Mouse (Mus musculus): ENCODE results near the gene Zfp949. TPM values are rescaled to one million over a fixed set of nuclear protein-coding genes. Genes with fewer than 3 reads are reported as not detected.

Gene Zfp949
- polyA plus RNA-seq, 1 experiment = 6.3 TPM

DNA sequence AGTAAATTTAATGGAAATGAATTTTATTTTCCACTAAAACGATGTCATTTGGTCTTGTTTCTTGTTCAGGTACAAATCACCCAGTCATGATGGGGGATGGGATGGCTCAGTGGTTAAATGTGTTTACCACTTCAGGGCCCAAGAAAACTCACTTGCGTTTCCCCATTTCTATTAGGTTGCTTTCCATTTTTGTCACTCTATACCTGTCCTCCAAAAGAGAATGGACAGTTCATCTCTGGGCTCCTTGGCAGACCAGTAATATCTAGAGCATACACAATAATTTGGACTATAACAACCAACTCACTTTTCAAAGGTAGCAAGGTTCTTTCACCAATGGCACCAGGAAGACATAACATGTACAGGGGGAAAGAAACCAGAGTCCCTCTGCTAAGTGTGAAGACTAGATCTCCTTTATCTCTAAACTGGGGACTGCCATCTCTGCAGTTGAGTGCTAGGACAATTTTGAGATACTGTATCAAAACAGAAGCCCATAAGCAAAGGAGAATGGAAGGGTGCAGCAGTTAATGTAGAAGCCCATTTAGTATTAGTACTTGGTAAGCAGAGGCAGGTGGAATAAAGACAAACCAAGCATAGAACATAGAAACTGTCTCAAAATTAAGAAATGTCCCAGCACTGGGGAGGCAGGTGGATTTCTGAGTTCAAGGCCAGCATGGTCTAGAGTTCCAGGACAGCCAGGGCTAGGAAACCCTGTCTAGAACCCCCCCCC lies 27.5 kb upstream of the Zfp949 start:
- Histone ChIP-seq H3K27me3 (ENCODE audit: control insufficient read depth, insufficient read depth, low read length) (no peaks in the 10 kb centered on the region), H3K4me3 (ENCODE audit: control insufficient read depth, insufficient read depth, low read length) (no peak overlapping the region)
- 68% methylated on average over 2 of the region's 2 CpGs for WGBS

DNA sequence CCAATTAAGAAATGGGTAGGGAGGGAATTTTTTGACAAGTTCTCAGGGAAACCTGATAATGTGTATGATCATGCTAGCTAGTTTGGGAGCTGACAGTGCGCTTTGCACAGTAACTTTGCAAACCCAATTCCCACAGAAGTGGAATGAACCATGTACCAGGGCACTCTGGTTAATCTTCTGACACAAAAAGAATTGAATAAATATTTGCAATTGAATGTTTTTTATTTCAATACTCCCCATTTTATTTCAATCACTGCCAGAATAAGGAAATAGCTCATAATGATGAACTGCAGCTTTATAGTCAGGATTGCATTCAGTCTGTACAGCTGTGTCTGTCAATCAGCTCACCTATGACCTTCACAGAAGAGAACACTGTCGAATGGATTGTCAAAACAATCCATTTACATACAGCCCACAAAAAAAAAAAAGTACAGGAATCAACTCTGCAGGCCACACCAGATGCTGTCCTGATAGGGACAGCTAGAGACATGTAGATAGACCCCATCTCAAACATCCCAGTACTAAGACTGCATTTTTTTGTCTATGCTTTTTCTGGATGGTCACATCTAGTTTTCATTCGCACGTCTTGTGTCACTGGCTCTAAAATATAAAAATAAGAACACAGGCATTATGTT lies 26.9 kb upstream of the Zfp949 start:
- DNase-seq = no peak
- Histone ChIP-seq H3K36me3 (ENCODE audit: control insufficient read depth, insufficient read depth, low read length) (peaks cover 5% of the 10 kb centered on the region), H3K27me3 (ENCODE audit: control insufficient read depth, insufficient read depth, low read length) (no peaks in the 10 kb centered on the region), H3K4me3 (ENCODE audit: control insufficient read depth, insufficient read depth, low read length) (no peak overlapping the region), H3K4me1 (replicated peaks; ENCODE audit: control insufficient read depth, insufficient read depth, low read length) (peaks cover 7% of the 10 kb centered on the region; the same call in 1 of the 2 replicates), H3K27ac (ENCODE audit: control insufficient read depth, insufficient read depth, low read length) (no peak overlapping the region)
- TF ChIP-seq POLR2A (IDR thresholded peaks at IDR 0.05; ENCODE audit: control insufficient read depth, extremely low read depth, insufficient read depth, low read length, poor library complexity) (no peak), CTCF (IDR thresholded peaks at IDR 0.05; ENCODE audit: borderline replicate concordance, control insufficient read depth, extremely low read depth, insufficient read depth, low read length, poor library complexity) (no peak)
- WGBS = 51% methylated on average over 4 of the region's 4 CpGs

More for the DNA sequence above, 27.5 kb upstream of the Zfp949 start:
- peaks cover 7% of the 10 kb centered on the region; the same call in 1 of the 2 replicates for H3K4me1 ChIP-seq (replicated peaks; ENCODE audit: control insufficient read depth, insufficient read depth, low read length)
- no peak overlapping the region for H3K27ac ChIP-seq (ENCODE audit: control insufficient read depth, insufficient read depth, low read length)
- H3K36me3 ChIP-seq (ENCODE audit: control insufficient read depth, insufficient read depth, low read length) = peaks cover 5% of the 10 kb centered on the region
- no peak for TF ChIP-seq CTCF (IDR thresholded peaks at IDR 0.05; ENCODE audit: borderline replicate concordance, control insufficient read depth, extremely low read depth, insufficient read depth, low read length, poor library complexity)
- no peak for DNase-seq

DNA sequence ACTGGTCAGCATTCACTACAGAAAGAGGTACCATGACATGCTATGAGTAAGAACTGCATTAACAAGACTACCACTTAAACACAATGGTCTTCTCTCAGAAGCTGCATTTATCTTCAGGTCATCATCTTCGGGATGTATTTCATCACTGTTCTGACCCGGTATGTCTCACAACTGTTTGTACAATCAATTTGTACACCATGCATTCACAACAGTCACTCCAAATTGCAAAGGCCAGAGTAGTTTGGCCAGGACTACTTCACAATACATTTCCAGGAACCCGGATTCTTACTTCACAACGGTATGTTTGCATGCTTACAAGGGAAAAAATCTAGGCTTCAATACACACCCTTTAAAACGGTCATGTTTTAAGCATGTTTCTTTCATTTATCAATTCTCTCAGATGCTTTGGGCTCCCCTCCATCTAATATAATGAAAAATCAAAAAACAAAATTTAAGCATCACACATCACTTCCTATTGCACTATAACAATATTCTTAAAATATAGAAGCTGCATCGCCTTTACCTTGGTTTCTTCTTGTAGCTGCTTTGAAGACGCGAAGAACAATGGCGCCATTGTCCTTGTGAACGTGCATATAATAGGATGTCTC lies 25.8 kb upstream of the Zfp949 start:
- peaks cover 5% of the 10 kb centered on the region for H3K36me3 ChIP-seq (ENCODE audit: control insufficient read depth, insufficient read depth, low read length)
- no peak for TF ChIP-seq CTCF (IDR thresholded peaks at IDR 0.05; ENCODE audit: borderline replicate concordance, control insufficient read depth, extremely low read depth, insufficient read depth, low read length, poor library complexity)
- no peak for TF ChIP-seq POLR2A (IDR thresholded peaks at IDR 0.05; ENCODE audit: control insufficient read depth, extremely low read depth, insufficient read depth, low read length, poor library complexity)

DNA sequence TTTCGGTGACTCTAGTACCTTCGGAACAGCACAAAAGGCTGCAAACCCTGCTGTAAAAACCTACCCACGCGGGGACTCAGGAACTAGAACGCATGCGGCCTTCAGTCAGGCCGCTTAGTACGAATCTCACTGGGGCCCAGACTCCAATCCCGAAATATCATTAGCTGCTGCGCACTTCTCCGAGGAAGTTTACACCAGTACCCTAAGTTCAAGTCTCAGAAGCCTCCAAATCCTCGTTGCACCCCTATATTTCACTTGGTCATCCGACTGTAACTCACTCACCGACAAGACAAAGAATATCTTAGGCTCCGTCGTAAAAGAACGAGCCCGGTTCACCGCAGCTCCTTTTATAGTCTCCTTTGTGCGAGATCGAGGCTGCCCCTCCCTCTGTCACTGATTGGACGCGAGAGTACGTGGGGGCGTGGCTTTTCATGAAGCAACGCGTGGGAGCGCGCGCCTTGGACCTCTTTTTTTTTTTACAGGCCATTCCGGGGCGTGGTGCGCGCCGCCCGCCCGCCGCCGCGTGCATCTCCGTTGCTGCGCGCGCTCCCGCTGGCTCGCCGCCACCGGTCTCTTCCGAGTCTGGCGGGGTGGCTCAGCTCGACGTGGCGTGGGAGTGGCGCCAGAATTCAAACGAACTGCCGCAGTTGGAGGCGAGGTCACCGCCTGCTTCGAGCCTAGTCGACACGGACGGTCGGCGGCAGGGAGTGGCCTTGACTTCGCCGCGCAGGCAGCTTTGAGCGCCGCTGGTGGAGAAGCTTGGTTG lies 25.1 kb upstream of the Zfp949 start:
- peaks cover 2% of the 10 kb centered on the region; the same call in 1 of the 2 replicates for H3K4me1 ChIP-seq (replicated peaks; ENCODE audit: control insufficient read depth, insufficient read depth, low read length)
- peaks cover 5% of the 10 kb centered on the region for H3K36me3 ChIP-seq (ENCODE audit: control insufficient read depth, insufficient read depth, low read length)
- TF ChIP-seq POLR2A (IDR thresholded peaks at IDR 0.05; ENCODE audit: control insufficient read depth, extremely low read depth, insufficient read depth, low read length, poor library complexity) = peak; percentile 93
- TF ChIP-seq CTCF (IDR thresholded peaks at IDR 0.05; ENCODE audit: borderline replicate concordance, control insufficient read depth, extremely low read depth, insufficient read depth, low read length, poor library complexity) = peak; percentile 45; the same call in 1 of the 2 replicates
- peak overlapping the region; percentile 30 for H3K27ac ChIP-seq (ENCODE audit: control insufficient read depth, insufficient read depth, low read length)
- peak; percentile 96 for DNase-seq
- H3K27me3 ChIP-seq (ENCODE audit: control insufficient read depth, insufficient read depth, low read length) = no peaks in the 10 kb centered on the region
- under 1% methylated on average over 69 of the region's 69 CpGs for WGBS
- peak overlapping the region; percentile 49 for H3K4me3 ChIP-seq (ENCODE audit: control insufficient read depth, insufficient read depth, low read length)

More for the DNA sequence above, 25.8 kb upstream of the Zfp949 start:
- no peak for DNase-seq
- Histone ChIP-seq H3K4me3 (ENCODE audit: control insufficient read depth, insufficient read depth, low read length) (peak overlapping the region; percentile 40), H3K27ac (ENCODE audit: control insufficient read depth, insufficient read depth, low read length) (peak overlapping the region; percentile 30), H3K27me3 (ENCODE audit: control insufficient read depth, insufficient read depth, low read length) (no peaks in the 10 kb centered on the region), H3K4me1 (replicated peaks; ENCODE audit: control insufficient read depth, insufficient read depth, low read length) (peaks cover 2% of the 10 kb centered on the region; the same call in 1 of the 2 replicates)
- WGBS = under 1% methylated on average over 10 of the region's 10 CpGs

GRCm38 (mm10) chr9:88523335-88523668 lies 24.5 kb upstream of the Zfp949 start:
- H3K4me3 ChIP-seq (ENCODE audit: control insufficient read depth, insufficient read depth, low read length) = peak overlapping the region; percentile 49
- 3% methylated on average over 16 of the region's 16 CpGs for WGBS
- peak overlapping the region; percentile 2; the same call in 1 of the 2 replicates for H3K27ac ChIP-seq (ENCODE audit: control insufficient read depth, insufficient read depth, low read length)
- no peaks in the 10 kb centered on the region for H3K27me3 ChIP-seq (ENCODE audit: control insufficient read depth, insufficient read depth, low read length)
- peaks cover 5% of the 10 kb centered on the region for H3K36me3 ChIP-seq (ENCODE audit: control insufficient read depth, insufficient read depth, low read length)
- DNase-seq = no peak
- TF ChIP-seq POLR2A (IDR thresholded peaks at IDR 0.05; ENCODE audit: control insufficient read depth, extremely low read depth, insufficient read depth, low read length, poor library complexity) = no peak
- no peak for TF ChIP-seq CTCF (IDR thresholded peaks at IDR 0.05; ENCODE audit: borderline replicate concordance, control insufficient read depth, extremely low read depth, insufficient read depth, low read length, poor library complexity)
- peaks cover 2% of the 10 kb centered on the region; the same call in 1 of the 2 replicates for H3K4me1 ChIP-seq (replicated peaks; ENCODE audit: control insufficient read depth, insufficient read depth, low read length)

DNA sequence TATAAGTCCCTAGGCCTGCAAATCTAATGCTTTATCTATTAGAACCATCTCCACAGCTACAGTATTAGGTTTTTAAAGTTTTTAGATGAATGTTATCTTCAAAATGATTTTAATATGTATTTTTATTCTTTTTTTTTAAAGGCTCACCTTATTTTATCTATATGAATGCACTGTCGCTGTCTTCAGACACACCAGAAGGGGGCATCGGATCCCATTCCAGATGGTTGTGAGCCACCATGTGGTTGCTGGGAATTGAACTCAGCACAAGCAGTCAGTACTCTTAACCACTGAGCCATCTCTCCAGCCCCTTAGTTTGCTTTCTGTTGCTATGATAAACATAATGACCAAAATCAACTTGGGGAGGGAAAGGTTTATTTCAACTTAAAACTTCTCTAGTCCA lies 23.5 kb upstream of the Zfp949 start:
- Histone ChIP-seq H3K27ac (ENCODE audit: control insufficient read depth, insufficient read depth, low read length) (no peak overlapping the region), H3K36me3 (ENCODE audit: control insufficient read depth, insufficient read depth, low read length) (peaks cover 5% of the 10 kb centered on the region), H3K4me3 (ENCODE audit: control insufficient read depth, insufficient read depth, low read length) (no peak overlapping the region), H3K4me1 (replicated peaks; ENCODE audit: control insufficient read depth, insufficient read depth, low read length) (peaks cover 2% of the 10 kb centered on the region; the same call in 1 of the 2 replicates), H3K27me3 (ENCODE audit: control insufficient read depth, insufficient read depth, low read length) (no peaks in the 10 kb centered on the region)
- TF ChIP-seq CTCF (IDR thresholded peaks at IDR 0.05; ENCODE audit: borderline replicate concordance, control insufficient read depth, extremely low read depth, insufficient read depth, low read length, poor library complexity) = no peak
- TF ChIP-seq POLR2A (IDR thresholded peaks at IDR 0.05; ENCODE audit: control insufficient read depth, extremely low read depth, insufficient read depth, low read length, poor library complexity) = no peak
- 99% methylated on average over 2 of the region's 2 CpGs for WGBS
- DNase-seq = no peak
